Mouse (Mus musculus): ENCODE data around the gene Fibcd1.

DNA sequence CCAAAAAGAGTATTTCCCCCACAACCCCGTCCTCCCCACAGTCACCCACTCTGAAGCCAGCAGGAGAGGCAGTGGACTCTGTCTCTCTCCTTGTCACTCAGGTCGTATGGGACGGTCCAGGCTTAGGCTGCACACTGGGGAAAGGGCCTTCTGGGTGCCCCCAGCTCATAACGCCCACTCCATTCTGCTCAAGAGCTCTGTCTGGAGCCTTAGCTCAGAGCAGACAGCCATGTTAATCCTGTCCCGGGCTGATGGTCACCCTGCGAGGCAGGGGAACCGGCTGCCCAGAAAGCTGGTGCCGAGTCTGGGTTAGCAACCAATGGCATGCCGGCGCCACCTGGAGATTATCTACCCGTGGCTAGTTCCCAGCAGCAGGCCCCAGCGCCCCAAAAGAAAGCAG is 12.7 kb upstream of the Fibcd1 start:
- TF ChIP-seq CTCF (IDR thresholded peaks at IDR 0.05; ENCODE audit: extremely low read depth, insufficient read depth, insufficient read length, insufficient replicate concordance) (no peak), POLR2A (IDR thresholded peaks at IDR 0.05; ENCODE audit: low read depth, low read length) (no peak)

All from spleen, adult 2 months (tissue).